Mouse (Mus musculus): Measurements from ENCODE around the gene Vmn2r96.
"Not testable (repeated sequence)": the region's sequence is repeated elsewhere in the genome, so short reads cannot be mapped to it uniquely, and the experiment has no call there.

- not testable (repeated sequence) for TF ChIP-seq POLR2A (IDR thresholded peaks at IDR 0.05; ENCODE audit: control insufficient read depth in 1 of 2, insufficient read depth in 1 of 2, low read depth in 1 of 2, low read length in 2 of 2, poor library complexity in 1 of 2); CTCF (IDR thresholded peaks at IDR 0.05 in 2 of 3, conservative IDR thresholded peaks at IDR 0.05 in 1 of 3; ENCODE audit: control insufficient read depth in 1 of 3, insufficient read depth in 1 of 3, low read depth in 2 of 3, low read length in 3 of 3, poor library complexity in 1 of 3, severe bottlenecking in 1 of 3); SMC3 (IDR thresholded peaks at IDR 0.05; ENCODE audit: low read depth, low read length); ZNF384 (IDR thresholded peaks at IDR 0.05; ENCODE audit: low read depth, low read length); MAX (IDR thresholded peaks at IDR 0.05; ENCODE audit: low read length); USF1 (IDR thresholded peaks at IDR 0.05; ENCODE audit: low read depth, low read length); MYB (IDR thresholded peaks at IDR 0.05; ENCODE audit: low read depth, low read length); HCFC1 (IDR thresholded peaks at IDR 0.05; ENCODE audit: low read depth, low read length); ZKSCAN1 (IDR thresholded peaks at IDR 0.05; ENCODE audit: low read depth, low read length); RCOR1 (IDR thresholded peaks at IDR 0.05; ENCODE audit: low read depth, low read length)
- TF ChIP-seq GATA1 (IDR thresholded peaks at IDR 0.05; ENCODE audit: low read depth, low read length), result peak; percentile 37; the same call in 1 of the 2 replicates
Measured at GRCm38 (mm10) chr17:18615151-18615550, 42.2 kb downstream of the Vmn2r96 start.
